Mouse (Mus musculus) lung, postnatal 25 days (tissue): ENCODE measurements around the gene Slc28a2.
"Not testable (repeated sequence)": the region's sequence is repeated elsewhere in the genome, so short reads cannot be mapped to it uniquely, and the experiment has no call there.

Experiments used
- DNase-seq: peaks from one replicate; pipeline ENCODE4 v3.0.0; 2022; ENCODE audit warnings: low spot score

Slc28a2 gene

DNA sequence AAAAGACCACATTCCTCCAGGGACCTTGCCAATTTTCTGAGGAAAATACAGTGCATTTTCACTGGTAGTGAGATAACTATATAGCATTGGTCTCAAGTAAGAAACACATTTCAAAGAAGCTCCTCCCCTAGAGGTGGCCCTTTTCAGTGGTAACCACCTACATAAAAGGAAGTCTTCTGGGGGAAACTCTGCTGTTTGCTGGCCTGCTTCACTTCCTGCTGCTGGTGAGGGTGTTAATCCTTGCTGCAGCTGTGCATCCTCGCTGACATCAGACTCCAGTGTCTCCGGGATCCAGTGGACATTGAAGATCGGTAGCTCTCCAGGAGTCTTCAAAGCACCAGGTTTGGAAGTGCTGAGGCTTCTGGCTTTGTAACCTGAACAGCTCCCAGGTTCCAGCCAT lies at the start of gene Slc28a2:
Slc28a2 (plus strand) TSS at position 278 of the 400 bp plus-strand sequence.
- DNase-seq: not testable (repeated sequence)

DNA sequence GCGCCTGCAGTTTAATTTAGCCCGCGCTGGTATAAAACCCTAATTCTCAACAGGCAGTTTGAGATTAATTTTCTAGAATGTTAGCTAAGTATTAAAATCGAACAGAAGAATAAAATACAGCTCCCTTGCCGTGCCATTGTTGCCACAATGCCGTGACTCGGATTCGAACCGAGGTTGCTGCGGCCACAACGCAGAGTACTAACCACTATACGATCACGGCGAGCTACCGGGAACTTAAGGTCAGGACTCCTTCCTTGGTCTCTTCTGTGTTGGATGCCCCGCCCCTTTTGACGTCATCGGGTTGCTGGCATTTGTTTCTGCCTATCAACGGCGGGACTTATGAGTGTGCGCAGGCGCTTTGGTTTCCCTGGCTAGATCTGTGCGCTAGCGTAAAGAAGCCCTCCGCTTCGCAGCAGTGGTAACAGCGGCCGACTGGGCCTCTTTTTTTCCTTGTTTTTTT lies 49.0 kb upstream of the Slc28a2 start:
- peak; percentile 97 for DNase-seq

DNA sequence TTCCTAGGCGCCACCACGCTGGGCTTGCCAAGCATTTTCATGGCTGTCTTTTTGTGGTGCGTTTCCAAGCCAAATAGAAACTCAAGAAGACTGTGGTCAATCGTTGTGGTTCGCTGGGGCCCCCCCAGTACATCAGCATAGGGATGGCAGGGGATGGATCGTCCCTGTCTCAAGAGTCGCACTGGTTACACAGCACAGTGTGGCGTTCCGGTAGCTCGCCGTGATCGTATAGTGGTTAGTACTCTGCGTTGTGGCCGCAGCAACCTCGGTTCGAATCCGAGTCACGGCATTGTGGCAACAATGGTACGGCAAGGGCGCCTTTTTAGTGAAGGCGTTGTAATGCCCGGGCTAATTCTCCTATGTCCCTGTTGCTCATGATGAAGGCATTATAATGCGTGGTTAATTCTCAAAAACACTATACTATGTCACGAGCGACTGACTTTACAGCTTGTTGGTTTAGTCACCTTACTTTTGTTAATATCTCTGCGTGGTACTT lies 48.5 kb upstream of the Slc28a2 start:
- peak; percentile 70 for DNase-seq

DNA sequence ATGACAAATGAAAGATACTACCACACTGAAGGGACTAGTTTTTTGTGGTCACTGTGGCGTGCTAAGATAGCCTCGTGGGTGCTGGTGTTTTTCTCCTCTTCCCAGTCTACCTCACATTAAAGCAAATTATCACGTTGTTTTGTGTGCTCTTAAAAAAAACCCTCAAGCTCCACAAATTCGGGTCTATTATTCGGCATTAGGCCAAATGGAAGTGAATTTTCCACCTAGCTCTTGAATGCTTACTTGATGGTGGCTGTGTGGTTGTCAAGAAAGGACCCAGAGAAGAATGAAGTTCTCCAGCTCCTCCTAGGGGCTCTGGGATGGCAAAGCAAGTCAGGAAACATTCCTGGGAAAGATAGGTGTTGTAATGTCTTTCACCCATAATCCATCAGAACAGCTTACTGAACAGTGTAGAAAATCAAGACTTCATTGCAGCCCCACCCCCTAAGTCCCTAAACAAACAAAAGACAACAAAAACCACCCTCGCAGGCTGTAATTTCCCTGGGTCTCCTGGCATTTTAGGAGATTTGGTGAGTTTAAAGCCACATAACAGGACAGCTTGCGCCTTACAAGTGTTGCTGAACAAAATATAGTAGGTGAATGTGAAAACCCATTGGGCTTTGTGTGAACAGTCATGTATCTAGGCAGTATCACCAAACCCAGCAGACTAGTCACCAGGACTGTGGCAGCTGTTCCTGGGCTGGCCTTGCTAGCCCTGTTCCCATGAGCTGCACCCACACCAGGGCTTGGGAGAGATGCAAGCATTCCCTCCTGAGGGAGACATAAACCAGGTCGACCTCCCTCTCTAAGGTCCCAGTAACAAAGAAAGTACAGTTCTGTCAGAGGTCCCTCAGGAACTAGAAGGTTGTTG lies 47.6 kb upstream of the Slc28a2 start:
- DNase-seq: peak; percentile 70

DNA sequence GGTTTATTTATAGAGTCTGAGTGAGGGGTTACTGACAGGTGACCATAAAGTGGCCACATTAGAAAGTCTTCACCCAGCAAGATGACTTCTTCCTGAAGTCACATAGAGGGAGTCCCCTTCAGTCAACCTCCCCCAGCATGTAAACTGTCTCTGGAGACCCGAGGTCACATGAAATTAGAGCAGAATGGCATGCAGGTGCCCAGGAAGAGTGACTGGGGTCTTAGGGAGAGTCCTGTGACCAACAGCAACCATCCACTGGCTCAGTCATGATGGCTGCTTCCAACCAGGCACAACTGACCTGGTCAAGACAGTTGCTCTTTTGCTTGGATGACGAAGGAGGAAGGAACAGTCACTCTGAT lies 47.0 kb upstream of the Slc28a2 start:
- no peak for DNase-seq

DNA sequence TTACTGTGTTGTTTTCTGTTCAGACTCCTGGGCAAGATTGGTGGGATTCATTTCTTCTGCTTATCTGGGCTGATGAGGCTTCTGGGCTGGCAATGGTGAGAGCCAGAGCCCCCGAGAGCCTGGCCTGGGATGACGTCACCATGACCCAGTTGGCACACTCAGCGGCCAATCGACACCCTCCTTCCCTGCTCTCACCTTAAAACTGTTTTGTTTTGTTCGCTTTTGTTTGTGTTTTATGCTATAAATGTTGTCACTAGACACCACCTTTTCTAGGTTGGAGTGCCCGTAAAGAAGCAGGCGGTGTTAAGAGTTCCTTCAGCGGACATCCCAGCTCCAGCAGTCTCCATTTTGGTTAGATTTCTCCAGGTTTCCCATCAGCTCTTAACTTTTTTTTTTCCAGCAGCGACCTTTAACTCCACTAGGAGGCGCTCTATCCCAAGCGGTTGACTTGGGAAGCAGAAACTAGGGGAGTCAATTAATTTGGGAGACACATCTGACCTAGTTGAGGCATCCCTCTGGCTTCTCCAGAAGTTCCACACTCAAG lies 45.4 kb upstream of the Slc28a2 start:
- DNase-seq: peak; percentile 54

DNA sequence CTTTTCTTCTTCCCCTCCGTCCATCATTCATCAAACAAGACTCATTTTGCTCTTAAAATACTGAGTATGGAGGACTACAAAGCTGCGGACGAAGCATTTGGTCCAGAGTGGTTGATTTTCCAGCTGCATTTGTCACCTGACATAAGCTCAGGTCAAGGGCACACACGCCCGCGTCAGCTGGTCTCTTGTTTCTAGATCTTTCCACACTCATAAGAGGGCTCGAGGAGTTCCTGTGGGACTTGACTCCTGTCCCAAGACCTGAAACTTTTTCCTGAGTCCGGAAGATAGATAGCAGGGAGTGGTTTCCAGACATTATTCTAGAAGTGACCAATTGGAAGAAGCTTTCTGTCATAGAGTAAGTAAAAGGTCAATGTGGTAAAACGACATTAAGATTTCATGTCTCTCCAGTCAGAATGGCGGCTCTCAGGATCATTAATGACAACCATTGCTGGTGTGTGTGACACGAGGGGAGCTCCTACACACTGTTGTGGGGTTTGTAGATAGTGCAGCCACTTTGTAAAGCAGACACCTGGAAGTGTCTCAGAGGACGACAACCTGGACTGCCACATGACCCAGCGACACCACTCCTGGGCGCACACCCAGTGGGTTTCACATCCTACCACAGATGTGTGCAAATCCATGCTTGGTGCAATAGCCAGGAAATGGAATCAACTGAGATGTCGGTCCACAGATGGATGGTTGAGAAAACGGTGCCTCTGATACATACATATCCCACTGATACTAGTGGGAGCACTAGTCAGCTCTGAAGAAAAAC lies 44.8 kb upstream of the Slc28a2 start:
- no peak for DNase-seq

DNA sequence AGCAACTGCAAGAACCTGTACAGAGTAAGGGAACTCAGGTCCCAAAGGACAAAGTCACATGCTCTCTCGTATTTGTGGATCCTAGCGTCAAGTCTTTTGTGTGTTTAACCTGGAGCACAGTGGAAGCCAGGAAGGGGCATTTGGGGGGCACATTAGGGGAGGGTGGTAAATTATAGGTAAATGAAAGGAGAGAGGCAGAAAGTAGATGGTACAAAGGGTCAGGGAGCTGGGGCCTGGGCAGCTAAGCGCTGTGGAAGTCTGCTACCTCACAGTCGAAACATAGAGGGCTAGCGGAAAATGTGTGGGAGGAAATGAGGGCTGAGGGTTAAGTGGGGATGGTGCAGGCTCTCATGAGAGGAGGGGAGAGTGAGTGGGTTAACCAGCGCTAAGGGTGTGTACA lies 44.2 kb upstream of the Slc28a2 start:
- no peak for DNase-seq

DNA sequence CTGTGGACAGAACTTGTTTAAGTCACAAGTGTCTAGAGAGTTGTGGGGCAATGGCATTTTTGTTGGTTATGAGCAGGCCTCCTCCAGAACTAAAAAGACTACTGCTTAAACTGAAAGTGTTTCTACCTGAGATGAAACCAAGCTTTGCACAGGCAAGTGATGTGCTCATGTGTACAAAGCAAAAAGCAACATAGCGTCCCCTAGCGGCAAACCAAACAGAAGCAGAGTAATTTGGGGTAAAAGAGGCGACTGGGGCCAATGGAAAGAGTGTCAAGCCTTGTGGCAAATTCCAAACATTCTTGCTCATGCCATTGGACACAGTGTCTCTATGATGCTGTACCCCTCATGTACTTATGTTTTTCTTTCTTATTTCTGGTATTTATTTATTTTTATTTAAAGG lies 41.2 kb upstream of the Slc28a2 start:
- no peak for DNase-seq

DNA sequence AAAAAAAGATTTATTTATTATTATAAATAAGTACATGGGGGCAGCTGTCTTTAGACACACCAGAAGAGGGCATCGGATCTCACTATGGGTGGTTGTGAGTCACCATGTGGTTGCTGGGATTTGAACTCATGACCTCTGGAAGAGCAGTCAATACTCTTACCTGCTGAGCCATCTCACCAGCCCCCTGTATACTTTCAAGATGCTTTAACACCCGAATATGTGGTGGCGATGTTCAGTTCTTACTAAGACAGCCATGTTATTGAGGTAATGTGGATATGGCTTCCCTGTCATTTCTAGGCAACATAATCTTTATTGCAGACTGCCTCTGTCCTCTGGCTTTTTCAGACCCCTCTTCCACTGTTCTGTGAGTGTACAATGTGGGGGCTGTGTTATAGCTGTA lies 39.1 kb upstream of the Slc28a2 start:
- DNase-seq: not testable (repeated sequence)

DNA sequence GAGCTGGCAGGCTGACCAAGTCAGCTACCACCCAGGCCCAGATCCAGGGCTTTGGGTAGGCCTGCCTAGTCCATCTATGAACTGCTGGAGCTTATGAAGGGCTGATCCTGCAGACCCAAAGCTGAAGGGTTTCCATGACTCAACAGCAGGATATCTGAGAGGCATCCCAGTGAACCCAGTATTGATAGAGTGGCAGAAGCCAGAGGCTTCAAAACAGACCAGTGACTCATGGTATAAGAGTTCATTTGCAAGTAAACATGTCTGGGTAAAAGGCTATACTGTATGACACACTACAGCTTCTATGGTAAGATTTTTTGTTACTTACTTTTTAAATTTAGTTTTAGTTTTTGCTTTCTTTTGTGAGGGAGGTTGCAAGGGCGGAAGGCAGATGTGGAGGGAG lies 30.1 kb upstream of the Slc28a2 start:
- no peak for DNase-seq

DNA sequence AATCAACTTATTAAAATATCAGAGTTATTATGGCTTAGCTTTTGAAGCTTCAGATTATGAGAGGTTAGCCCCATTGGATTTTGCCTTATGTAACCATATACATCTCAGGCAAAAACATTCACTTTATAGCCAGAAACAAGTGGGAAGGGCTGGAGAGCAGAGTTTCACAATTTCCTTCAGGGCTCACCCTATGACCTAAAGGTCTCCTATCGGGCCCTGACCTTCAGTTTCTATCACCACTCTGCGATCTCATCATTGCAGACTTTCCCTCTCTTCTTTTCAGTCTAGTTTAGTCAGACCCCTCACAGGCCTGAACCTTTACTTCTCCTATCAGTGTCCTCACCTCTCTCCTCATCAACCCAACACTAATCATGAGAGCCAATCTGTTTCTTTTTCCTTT lies 18.7 kb upstream of the Slc28a2 start:
- no peak for DNase-seq

DNA sequence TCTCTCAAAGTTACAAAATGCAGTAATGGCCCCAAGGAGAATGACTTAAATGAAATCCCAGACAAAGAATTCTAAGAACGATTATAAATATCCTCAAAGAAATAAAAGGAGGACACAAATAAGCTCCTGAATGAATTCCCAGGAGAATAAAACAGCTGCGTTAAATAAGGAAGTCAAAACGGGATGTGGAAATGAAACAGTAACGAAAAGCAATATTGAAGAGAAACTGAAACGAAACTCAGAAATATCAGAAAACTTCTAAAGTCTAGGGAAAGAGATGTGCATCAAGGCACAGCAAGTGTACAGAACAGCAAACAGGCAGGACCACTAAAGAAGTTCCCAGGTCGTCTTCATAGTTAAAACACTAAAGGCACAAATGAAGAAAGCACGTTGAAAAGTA lies 17.3 kb upstream of the Slc28a2 start:
- no peak for DNase-seq

DNA sequence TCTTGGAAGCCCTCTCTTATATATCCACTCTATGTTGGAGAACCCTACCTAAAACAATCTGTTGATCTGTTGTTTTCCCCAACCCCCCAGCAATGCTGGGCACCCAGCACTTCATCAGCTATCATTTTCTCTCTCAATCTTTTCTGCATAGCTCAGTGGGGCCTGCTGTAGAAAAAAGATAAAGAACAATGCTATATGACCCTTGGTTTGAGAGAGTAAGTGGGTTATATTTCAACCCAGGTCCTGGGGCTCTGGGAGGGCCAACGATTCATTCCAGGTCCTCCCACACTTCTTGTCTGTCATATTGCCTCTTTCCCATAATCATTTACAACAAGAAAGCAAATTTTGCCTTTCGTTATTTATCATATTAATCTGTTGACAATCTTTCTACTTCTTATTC lies 368 bp downstream of the Slc28a2 start:
- DNase-seq: not testable (repeated sequence)

DNA sequence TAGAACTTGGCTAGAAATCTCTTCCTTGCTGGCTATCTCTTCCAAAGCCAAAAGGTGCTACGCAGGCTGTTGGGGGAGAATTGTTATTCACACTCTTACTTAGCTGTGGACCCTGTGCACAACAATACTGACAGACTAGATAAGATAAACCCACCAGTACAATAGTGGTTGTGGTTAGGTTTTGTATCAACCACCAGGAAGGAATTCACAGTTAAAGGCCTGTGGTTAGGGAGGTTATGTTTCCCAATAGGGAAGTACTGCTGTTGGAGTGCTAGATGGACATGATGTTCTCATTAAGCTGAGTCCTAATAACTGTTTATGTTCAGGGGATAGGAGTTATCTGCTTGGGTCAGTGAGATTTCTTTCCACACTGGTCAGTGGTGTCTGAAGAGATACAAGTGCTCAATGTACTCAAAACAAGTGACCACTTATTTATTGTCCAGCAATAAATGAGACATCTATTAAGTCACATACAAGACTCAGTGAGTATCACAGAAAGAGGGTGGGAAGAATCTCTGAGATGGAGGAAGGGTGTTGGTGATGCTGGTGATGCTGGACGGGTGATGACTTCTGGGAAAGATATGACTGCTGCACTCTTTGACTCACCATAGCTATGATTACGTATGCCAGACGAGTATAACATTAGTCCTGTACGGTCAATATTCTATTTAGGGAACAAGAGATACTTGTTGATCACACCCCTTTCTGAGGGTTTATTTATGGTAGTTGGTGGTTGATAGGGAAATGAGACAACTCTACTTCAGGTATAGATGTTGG lies 12.6 kb downstream of the Slc28a2 start:
- not testable (repeated sequence) for DNase-seq

DNA sequence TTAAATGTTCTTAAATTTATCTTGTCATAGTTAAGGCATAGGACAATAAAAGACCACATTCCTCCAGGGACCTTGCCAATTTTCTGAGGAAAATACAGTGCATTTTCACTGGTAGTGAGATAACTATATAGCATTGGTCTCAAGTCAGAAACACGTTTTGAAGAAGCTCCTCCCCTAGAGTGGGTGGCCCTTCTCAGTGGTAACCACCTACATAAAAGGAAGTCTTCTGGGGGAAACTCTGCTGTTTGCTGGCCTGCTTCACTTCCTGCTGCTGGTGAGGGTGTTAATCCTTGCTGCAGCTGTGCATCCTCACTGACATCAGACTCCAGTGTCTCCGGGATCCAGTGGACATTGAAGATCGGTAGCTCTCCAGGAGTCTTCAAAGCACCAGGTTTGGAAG lies 14.2 kb downstream of the Slc28a2 start:
- peak; percentile 16 for DNase-seq

DNA sequence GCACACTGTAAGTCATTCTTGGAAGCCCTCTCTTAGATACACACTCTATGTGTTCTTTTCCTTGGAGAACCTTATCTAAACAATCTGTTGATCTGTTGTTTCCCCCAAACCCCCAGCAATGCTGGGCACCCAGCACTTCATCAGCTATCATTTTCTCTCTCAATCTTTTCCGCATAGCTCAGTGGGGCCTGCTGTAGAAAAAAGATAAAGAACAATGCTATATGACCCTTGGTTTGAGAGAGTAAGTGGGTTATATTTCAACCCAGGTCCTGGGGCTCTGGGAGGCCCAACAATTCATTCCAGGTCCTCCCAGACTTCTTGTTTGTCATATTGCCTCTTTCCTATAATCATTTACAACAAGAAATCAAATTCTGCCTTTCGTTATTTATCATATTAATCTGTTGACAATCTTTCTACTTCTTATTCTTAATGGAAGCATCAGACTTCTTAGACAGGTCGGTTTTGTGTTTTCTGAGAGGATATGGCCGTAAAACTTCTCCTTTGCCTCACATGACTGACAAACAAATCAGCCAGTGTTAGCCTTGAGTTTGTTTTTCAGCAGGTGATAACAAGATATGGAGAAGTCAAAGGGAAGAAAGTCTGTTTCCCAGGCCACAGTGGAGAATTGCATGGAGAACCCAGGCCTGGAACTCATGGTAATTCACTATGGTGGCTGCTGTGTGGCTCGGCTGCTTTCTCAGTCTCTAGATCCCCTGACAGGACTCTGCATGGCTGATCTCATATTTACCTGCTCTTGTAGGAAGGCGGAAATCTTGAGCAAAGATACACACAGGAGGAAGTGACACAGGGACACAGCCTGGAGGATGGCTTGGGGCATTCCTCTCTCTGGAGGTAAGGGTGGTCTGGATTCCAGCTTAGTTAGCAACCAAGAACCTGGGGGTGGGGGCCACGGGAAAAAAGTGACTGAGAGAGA lies 15.0 kb downstream of the Slc28a2 start:
- DNase-seq: no peak

DNA sequence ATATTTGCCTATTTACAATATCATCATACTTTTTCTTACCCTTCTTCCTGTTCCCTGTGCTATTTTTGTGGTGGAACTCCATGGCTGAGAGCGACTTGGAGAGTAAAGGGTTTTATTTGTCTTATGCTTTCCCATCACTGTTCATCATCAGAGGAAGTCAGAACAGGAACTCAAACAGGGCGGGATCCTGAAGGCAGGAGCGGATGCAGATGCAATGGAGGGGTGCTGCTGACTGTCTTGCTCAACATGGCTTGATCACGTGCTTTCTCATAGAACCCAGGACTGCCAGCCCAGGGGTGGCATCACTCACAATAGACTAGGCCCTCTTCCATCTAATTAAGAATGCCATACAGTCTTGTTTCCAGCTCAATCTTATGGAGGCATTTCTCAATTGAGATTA lies 24.1 kb downstream of the Slc28a2 start:
- no peak for DNase-seq

DNA sequence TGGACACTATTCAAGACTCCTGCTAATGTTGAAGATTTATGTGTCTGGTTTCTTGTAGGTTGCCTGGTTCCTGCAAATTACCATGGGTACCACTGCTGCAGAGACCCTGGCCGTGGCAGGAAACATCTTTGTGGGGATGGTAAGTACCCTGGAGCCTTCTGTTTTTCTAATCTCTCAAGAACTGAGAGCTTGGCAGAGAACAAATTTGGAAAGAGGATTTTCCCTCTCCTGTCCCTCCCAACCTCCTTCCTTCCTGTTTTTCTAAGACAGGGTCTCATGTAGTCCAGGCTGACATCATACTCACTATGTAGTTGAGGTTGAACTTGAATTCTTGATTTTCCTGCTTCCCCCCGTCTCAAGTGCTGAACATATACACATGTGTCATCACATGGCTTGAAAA lies 26.1 kb downstream of the Slc28a2 start:
- DNase-seq: no peak

DNA sequence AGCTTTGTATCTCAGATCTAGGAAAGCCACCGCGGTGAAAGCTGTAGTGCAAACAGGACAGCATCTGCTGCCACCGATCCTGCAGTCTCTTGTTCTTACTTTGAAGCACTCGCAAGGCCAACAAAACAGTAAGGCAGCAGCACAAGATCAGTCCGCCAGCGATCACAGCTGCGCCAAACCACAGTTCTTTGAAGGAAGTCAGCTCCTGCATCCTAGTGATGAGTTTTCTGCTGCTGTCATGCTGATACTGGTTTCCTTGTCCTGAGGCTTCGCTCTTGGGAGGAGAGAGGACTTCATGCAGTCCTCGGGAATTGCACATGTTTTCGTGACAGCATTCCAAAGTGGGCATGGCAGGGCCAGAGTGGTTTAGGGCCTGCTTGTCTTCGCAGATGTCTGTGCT lies 40.6 kb downstream of the Slc28a2 start:
- no peak for DNase-seq
